Mouse (Mus musculus) kidney, adult 2 months (tissue): ENCODE data around the gene Enoph1. TPM values are rescaled to one million over a fixed set of nuclear protein-coding genes. Genes with fewer than 3 reads are reported as not detected.

Experiments
- DNase-seq: peaks from one replicate; pipeline ENCODE4 v3.0.0; 2021
- H3K27ac ChIP-seq: fragments of 200-500 bp; 2 replicates; pipeline ENCODE4 v1.5.1; 2012; ENCODE audit warnings: low read depth, low read length, control low read depth, inconsistent platforms; ENCODE audit not compliant: insufficient read depth
- H3K27me3 ChIP-seq: fragments of 200-500 bp; replicated peaks from 2 replicates; pipeline ENCODE4 v1.6.1; 2012; ENCODE audit warnings: mild to moderate bottlenecking, moderate library complexity, low read length, inconsistent platforms; ENCODE audit not compliant: control insufficient read depth, insufficient read depth
- H3K36me3 ChIP-seq: fragments of 200-500 bp; 2 replicates; pipeline ENCODE4 v1.6.1; 2012; ENCODE audit warnings: mild to moderate bottlenecking, moderate library complexity, low read length, inconsistent platforms; ENCODE audit not compliant: control insufficient read depth, insufficient read depth
- H3K4me1 ChIP-seq: fragments of 200-500 bp; 2 replicates; pipeline ENCODE4 v1.6.1; 2011; ENCODE audit warnings: low read length; ENCODE audit not compliant: control insufficient read depth, insufficient read depth
- H3K4me3 ChIP-seq: fragments of 200-500 bp; 2 replicates; pipeline ENCODE4 v1.5.1; 2011; ENCODE audit warnings: mild to moderate bottlenecking, low read depth, low read length, control low read depth; ENCODE audit not compliant: insufficient read depth
- CTCF ChIP-seq: fragments of 200-500 bp; conservative IDR thresholded peaks from 2 replicates; pipeline ENCODE4 v1.5.1; 2011; ENCODE audit warnings: low read depth, mild to moderate bottlenecking, control low read depth, low read length, moderate library complexity, mixed read lengths; ENCODE audit not compliant: insufficient read depth, insufficient read length
- POLR2A ChIP-seq: fragments of 200-500 bp; IDR thresholded peaks from one replicate; pipeline ENCODE4 v1.6.1; 2011; ENCODE audit warnings: low read depth, low read length, control low read depth
- WGBS: fragments of 180-500 bp; shearing (Covaris S2); methylation state at CpG from one replicate; pipeline ENCODE4 v1.1.7; 2018; 5-methylcytosine and 5-hydroxymethylcytosine counted together
- polyA plus RNA-seq: library from polyadenylated mRNA; depleted of rRNA; stranded (reverse); fragments of >200 nt; gene quantifications from 2 replicates; pipeline ENCODE4 v1.2.3, GENCODE M21; 2012

Gene Enoph1
- polyA plus RNA-seq, 1 experiment, result 17.9 TPM

DNA sequence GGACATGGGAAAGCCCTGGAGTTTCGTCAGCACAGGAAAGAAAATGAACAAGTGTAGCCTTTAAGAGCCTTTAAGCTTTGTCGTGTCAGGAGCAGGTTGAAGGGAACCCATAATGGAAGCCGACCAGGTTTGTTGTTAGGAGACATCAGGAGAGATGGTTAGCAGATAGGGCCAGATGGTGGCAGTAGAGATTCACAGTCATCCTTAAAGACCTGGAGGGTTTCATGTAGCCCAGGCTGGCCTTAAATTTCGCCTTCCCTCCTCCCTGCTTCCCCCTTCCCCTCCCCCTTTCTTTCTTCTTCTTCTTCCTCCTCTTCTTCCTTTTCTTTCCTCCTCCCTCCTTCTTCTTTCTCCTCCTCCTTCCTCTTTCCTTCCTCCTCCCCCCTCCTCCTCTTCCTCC, 34.8 kb downstream of the Enoph1 start:
- TF ChIP-seq POLR2A, result no peak
- TF ChIP-seq CTCF, result no peak; the same call in 1 of the 2 replicates
- 60% methylated on average over 4 of the region's 4 CpGs for WGBS
- no peak overlapping the region for H3K4me3 ChIP-seq
- H3K27ac ChIP-seq, result no peak overlapping the region
- DNase-seq, result no peak
- H3K27me3 ChIP-seq, result no peaks in the 10 kb centered on the region
- no peaks in the 10 kb centered on the region for H3K4me1 ChIP-seq
- no peaks in the 10 kb centered on the region for H3K36me3 ChIP-seq

GRCm38 (mm10) chr5:100079040-100079930, 39.5 kb downstream of the Enoph1 start:
- H3K36me3 ChIP-seq, result no peaks in the 10 kb centered on the region
- no peak for TF ChIP-seq POLR2A
- 37% methylated on average over 36 of the region's 36 CpGs for WGBS
- H3K27me3 ChIP-seq, result no peaks in the 10 kb centered on the region
- H3K4me1 ChIP-seq, result no peaks in the 10 kb centered on the region
- H3K4me3 ChIP-seq, result peak overlapping the region; percentile 31
- no peak overlapping the region for H3K27ac ChIP-seq
- no peak for DNase-seq

DNA sequence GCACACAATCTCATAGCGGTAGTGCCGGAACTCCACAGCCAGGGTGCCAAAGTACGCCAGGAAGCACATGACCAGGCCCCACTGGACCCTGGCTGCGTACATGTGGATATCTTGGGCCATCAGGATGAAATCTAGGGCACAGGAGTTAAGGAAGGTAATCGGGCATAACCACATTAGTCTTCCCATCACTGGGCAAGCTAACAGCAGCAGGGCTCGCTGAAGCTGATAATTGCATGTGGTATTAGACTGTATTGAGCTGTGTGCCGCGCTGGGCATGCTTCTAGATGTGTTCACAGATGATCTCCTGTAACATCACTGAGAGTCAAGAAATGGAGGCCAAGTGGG, 40.1 kb downstream of the Enoph1 start:
- Histone ChIP-seq H3K27ac (no peak overlapping the region), H3K4me3 (no peak overlapping the region), H3K36me3 (no peaks in the 10 kb centered on the region), H3K27me3 (no peaks in the 10 kb centered on the region), H3K4me1 (no peaks in the 10 kb centered on the region)
- WGBS, result 41% methylated on average over 8 of the region's 8 CpGs
- TF ChIP-seq POLR2A, result no peak
- no peak for TF ChIP-seq CTCF
- DNase-seq, result peak; percentile 16

DNA sequence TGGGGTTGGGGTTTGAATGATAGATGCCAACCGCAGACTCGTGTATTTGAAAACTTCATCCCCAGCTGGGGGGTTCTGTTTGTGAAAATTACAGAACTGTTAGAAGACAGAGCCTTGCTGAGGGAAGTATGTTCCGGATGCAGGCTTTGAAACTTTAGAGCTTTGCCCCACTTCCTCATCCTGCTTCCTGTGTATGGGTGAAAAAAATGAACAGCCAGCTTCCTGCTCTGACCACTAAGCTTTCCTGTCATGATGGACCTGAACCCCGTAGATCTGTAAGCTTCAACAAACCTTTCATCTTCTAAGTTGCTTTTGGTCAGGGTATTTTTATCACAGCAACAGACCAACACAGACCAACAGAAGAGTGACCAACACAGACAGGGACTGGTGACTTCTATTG, 42.2 kb downstream of the Enoph1 start:
- no peak for DNase-seq
- no peak overlapping the region for H3K27ac ChIP-seq
- H3K4me1 ChIP-seq, result no peaks in the 10 kb centered on the region
- H3K4me3 ChIP-seq, result no peak overlapping the region
- 84% methylated on average over 4 of the region's 4 CpGs for WGBS
- H3K36me3 ChIP-seq, result no peaks in the 10 kb centered on the region
- no peak for TF ChIP-seq POLR2A
- TF ChIP-seq CTCF, result no peak
- H3K27me3 ChIP-seq, result no peaks in the 10 kb centered on the region

DNA sequence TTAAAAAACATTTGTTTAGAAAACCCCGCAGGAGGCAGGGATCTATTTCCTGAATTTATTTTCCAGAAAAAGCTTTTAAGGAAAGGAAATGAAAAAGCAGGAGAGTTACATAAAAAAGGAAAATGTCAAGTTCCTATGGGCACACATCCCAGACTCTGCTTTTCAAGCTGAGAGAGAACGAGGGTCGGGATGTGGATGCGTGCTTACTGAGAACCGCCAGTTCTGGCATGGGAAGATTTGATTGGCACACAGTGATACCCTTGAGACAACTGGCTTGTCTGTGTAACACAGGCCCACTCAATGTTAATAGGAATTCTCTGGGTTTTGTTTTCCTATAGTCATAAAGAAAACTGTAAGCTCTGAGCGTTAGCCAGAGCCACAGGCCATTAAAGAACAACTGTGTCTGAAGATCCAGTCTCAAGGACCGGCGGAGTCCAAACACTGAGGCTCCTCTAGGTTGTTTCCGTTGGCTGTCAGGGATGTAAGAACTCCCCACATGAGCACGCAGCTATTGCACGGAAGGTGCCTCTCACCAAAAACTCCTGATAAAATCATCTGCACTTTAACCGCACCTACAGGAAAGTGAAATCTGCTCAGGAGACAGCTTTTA, 44.3 kb downstream of the Enoph1 start:
- Histone ChIP-seq H3K36me3 (no peaks in the 10 kb centered on the region), H3K4me1 (no peaks in the 10 kb centered on the region), H3K27me3 (no peaks in the 10 kb centered on the region), H3K4me3 (no peak overlapping the region), H3K27ac (no peak overlapping the region)
- TF ChIP-seq CTCF (no peak), POLR2A (no peak)
- 62% methylated on average over 12 of the region's 12 CpGs for WGBS
- no peak for DNase-seq

GRCm38 (mm10) chr5:100085097-100085496, 45.3 kb downstream of the Enoph1 start:
- DNase-seq, result no peak
- Histone ChIP-seq H3K4me3 (no peak overlapping the region), H3K27ac (no peak overlapping the region), H3K36me3 (no peaks in the 10 kb centered on the region), H3K4me1 (no peaks in the 10 kb centered on the region), H3K27me3 (no peaks in the 10 kb centered on the region)
- TF ChIP-seq CTCF, result no peak
- no peak for TF ChIP-seq POLR2A
- 56% methylated on average over 8 of the region's 8 CpGs for WGBS

DNA sequence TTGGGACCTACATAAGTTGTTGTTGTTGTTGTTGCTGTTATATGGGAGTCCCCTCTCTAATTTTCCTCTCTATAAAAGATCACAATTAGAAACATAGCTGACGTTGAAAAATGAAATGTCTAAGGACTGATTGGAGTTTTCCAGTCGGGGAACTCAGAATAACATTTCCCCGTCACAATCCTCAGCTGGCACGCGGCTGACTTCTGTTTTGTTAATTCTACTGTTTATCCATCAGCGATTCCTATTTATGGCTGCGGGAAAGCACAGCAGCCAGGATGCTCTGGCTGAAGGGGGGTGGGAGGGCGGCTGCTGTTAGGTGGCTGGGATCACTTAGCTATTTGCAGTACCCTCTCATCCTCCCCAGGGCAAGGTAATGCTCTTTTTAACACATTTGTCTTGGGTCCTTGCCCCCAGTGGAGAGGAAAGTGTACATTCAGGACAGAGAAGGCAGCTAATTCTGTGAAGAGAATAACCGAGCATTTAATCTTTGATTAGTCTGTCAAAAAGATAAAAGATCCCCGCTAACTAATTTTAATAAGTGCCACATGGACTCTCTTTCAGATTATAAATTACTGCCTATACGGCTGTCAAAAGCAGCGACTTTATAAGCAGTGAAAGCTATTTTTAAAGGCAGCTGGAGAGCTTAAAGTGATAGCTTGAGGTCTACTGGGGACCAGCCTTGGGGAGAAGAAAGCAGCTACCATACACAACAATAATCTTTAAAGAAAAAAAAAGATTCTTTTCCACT, 50.9 kb downstream of the Enoph1 start:
- no peak for DNase-seq
- Histone ChIP-seq H3K4me1 (no peaks in the 10 kb centered on the region), H3K27ac (no peak overlapping the region), H3K27me3 (no peaks in the 10 kb centered on the region), H3K36me3 (no peaks in the 10 kb centered on the region), H3K4me3 (no peak overlapping the region)
- TF ChIP-seq CTCF (no peak), POLR2A (no peak)
- WGBS, result 40% methylated on average over 12 of the region's 12 CpGs
